In the genomic region with DNA sequence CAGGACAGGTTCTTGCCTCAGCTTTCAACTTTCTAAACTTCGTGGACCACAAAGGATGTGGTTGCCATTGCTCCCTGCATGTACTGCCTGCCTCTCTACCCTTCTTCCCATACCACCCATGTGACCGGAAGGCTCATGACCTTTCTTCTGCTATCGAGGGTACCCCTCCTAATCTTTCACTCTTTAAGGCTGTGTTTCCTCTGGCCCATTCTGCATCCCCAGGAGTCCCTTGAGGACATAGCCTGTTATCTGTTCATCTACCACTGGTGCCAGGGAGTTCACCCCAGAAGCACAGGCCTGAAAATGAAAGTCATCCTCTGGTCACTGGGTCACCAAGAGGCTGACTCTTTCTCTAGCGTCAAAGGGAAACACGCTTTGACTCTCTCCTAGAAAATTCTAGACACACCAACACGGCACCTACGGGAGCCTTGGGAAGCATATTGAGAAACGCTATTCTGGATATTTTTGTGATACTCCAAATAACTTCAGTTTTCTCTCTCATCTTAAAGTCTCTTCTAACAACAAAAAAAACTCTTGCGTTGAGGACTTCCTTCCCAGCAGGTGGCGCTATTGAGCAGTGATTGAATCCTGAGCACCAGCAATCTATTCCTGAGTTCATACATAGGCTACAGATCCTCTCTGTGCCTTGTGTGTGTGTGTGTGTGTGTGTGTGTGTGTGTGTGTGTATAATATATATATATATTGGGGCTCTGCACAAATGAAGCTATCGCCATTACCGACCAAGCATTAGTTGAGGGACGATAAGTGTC, we compare ENCODE assay signal across 9 mouse cellular contexts. TPM values are rescaled to one million over a fixed set of nuclear protein-coding genes. Genes with fewer than 3 reads are reported as not detected.
DNase-seq lines count a peak whose midpoint lies in the region; ATAC-seq and TF ChIP-seq lines count a peak whose summit lies in the region.
"Had no signal": no experiment of that assay in that cellular context is flagged by ENCODE, and none has a peak within 500 bp of the region (broad histone marks: within the 10 kb centered on the region; RNA-seq: fewer than 3 reads in every experiment).

No protein-coding gene starts in this region.

- 0 out of 2 replicates have a peak, but pooled peaks cover 4% of the 10 kb centered on the region for H3K9me3 ChIP-seq in E14TG2a.4 (ENCODE audit: low read length)
- H3K9me3 ChIP-seq in heart, embryonic 15.5 days (replicated peaks), result no peaks in the 10 kb centered on the region
- peaks cover 7% of the 10 kb centered on the region for H3K9me3 ChIP-seq in megakaryocyte, embryonic 14.5 days

- ATAC-seq in heart, embryonic 15.5 days (replicated peaks; ENCODE audit: insufficient number of reproducible peaks, insufficient read depth, low FRiP score, low read depth), result no peak

- peak; percentile 68 to 76 for DNase-seq in adrenal gland, adult 18-20 months (ENCODE audit: low spot score in 2 of 2)
- peak; percentile 91 for DNase-seq in embryo, embryonic 10.5 days (ENCODE audit: low spot score)
- DNase-seq in layer of hippocampus, postnatal 10 days (ENCODE audit: low spot score in 2 of 2), result peak; percentile 87 to 88
- DNase-seq in right cerebral cortex, postnatal 10 days (ENCODE audit: low spot score in 2 of 2), result peak; percentile 92 to 94
- DNase-seq in urinary bladder, postnatal 36 days (ENCODE audit: low spot score in 2 of 2), result peak; percentile 48 to 68

- no peaks in the 10 kb centered on the region for H3K36me3 ChIP-seq in E14TG2a.4 (ENCODE audit: insufficient read depth, low read length)
- no peaks in the 10 kb centered on the region for H3K36me3 ChIP-seq in heart, embryonic 15.5 days
- H3K36me3 ChIP-seq in megakaryocyte, embryonic 14.5 days (replicated peaks; ENCODE audit: low read length), result no peaks in the 10 kb centered on the region
- H3K36me3 ChIP-seq: limb, embryonic 12.5 days had no signal

- no peak overlapping the region for H3K9ac ChIP-seq in heart, embryonic 15.5 days
- H3K9ac ChIP-seq: limb, embryonic 12.5 days had no signal

- peaks cover 31% of the 10 kb centered on the region for H3K4me1 ChIP-seq in E14TG2a.4 (replicated peaks; ENCODE audit: low read depth, low read length)
- no peaks in the 10 kb centered on the region for H3K4me1 ChIP-seq in heart, embryonic 15.5 days (replicated peaks)
- peaks cover 23% of the 10 kb centered on the region for H3K4me1 ChIP-seq in megakaryocyte, embryonic 14.5 days

- 0 out of 2 replicates have a peak overlapping the region, but pooled peaks have one; percentile 4 for H3K4me2 ChIP-seq in heart, embryonic 15.5 days
- H3K4me2 ChIP-seq: limb, embryonic 12.5 days had no signal

- no peak overlapping the region for H3K27ac ChIP-seq in heart, embryonic 15.5 days
- H3K27ac ChIP-seq: limb, embryonic 12.5 days had no signal

- TF ChIP-seq CTCF in E14TG2a.4 (conservative IDR thresholded peaks at IDR 0.05; ENCODE audit: low read length), result peak; percentile 39

- WGBS in heart, embryonic 15.5 days, result 33% methylated on average over 13 of the region's 13 CpGs

- H3K27me3 ChIP-seq in E14TG2a.4 (ENCODE audit: insufficient read depth, low read length), result no peaks in the 10 kb centered on the region
- 0 out of 2 replicates have a peak, but pooled peaks cover 4% of the 10 kb centered on the region for H3K27me3 ChIP-seq in heart, embryonic 15.5 days
- H3K27me3 ChIP-seq in megakaryocyte, embryonic 14.5 days (replicated peaks), result peaks cover 25% of the 10 kb centered on the region

- H3K4me3 ChIP-seq in E14TG2a.4 (replicated peaks; ENCODE audit: low read length), result no peak overlapping the region
- H3K4me3 ChIP-seq in heart, embryonic 15.5 days, result no peak overlapping the region
- peak overlapping the region; percentile 71 for H3K4me3 ChIP-seq in megakaryocyte, embryonic 14.5 days (replicated peaks)
- H3K4me3 ChIP-seq: limb, embryonic 12.5 days had no signal

RNA-seq across cellular contexts. Expression of a gene that starts 21.4 kb away (rescaled TPM):
- not detected for total RNA-seq in adrenal gland, adult 18-20 months (2021)
- polyA plus RNA-seq in heart, embryonic 15.5 days (2015; fragmentation: Nextera tagmentation; extraction: Ambion mirVana), result 0.33 and 0.49 TPM in 2 replicates
- 1 to 10 TPM; 2.6 to 3.5 TPM for total RNA-seq in layer of hippocampus, postnatal 10 days (2021)
- not detected in 2 replicates for polyA plus RNA-seq in megakaryocyte, embryonic 14.5 days (2012; ENCODE audit: insufficient read depth, low replicate concordance)

RNA-seq across cellular contexts. Expression of a gene that starts 32.7 kb away (rescaled TPM):
- total RNA-seq in adrenal gland, adult 18-20 months (2021), result 10 to 100 TPM; 10.7 to 11.4 TPM
- 4.0 and 8.0 TPM in 2 replicates for polyA plus RNA-seq in heart, embryonic 15.5 days (2015; fragmentation: Nextera tagmentation; extraction: Ambion mirVana)
- total RNA-seq in layer of hippocampus, postnatal 10 days (2021), result 1 to 10 TPM in 1 of 2 experiments, under 1 TPM in 1; 0.85 to 1.5 TPM
- polyA plus RNA-seq in megakaryocyte, embryonic 14.5 days (2012; ENCODE audit: insufficient read depth, low replicate concordance), result 10.0 and 23.7 TPM in 2 replicates

Comparison
In these comparisons a context has a peak if more than half of its experiments do, and no peak if none do; other contexts are left out.
1. RNA of a gene that starts 32.7 kb away (total RNA-seq): 10.7 to 11.4 TPM in adrenal gland, adult 18-20 months; 0.85 to 1.5 TPM in layer of hippocampus, postnatal 10 days; every median in the first group is over 4 times any median in the second.
2. Peak in every context shown above with its lines, with median percentiles within 50 percentile points of each other: DNase-seq.